Mouse (Mus musculus) urinary bladder, adult 2 months (tissue): Measurements from ENCODE around the gene Tmem206. TPM values are rescaled to one million over a fixed set of nuclear protein-coding genes. Genes with fewer than 3 reads are reported as not detected.

ENCODE experiments used
- DNase-seq: peaks from one replicate; pipeline ENCODE4 v3.0.0; 2022; ENCODE audit warnings: low spot score
- polyA plus RNA-seq: library from polyadenylated mRNA; depleted of rRNA; stranded (reverse); fragments of >200 nt; gene quantifications from 2 replicates; pipeline ENCODE4 v1.2.3, GENCODE M21; 2012; rRNA removed

Tmem206 gene
- 7.5 TPM in 2 replicates for polyA plus RNA-seq

DNA sequence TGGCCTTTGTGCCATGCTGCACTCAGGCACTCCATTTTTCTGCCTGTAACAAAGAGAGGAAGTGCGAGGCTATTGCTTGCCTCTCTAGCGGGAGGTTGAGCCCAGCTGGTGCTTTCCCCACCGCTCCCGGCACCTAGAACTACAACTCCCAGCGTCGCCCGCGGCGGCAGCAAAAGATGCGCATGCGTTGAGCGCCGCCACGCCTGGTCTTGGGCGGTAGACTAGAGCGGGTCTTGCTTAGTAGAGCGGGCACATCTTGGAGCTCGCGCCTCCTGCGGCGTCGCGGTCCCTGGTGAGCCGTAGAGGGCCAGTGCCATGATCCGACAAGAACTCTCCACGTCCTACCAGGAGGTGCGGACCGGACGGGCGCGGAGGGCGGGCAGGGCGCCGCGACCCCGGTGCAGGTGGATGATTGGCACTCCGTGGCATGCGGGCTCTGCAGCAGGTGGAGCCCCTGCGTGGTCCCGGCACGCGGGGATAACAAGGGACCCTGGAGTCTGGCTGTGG lies at the start of gene Tmem206:
Tmem206 (plus strand) TSS at position 187 of the 507 bp plus-strand sequence.
- DNase-seq, result peak; percentile 89

DNA sequence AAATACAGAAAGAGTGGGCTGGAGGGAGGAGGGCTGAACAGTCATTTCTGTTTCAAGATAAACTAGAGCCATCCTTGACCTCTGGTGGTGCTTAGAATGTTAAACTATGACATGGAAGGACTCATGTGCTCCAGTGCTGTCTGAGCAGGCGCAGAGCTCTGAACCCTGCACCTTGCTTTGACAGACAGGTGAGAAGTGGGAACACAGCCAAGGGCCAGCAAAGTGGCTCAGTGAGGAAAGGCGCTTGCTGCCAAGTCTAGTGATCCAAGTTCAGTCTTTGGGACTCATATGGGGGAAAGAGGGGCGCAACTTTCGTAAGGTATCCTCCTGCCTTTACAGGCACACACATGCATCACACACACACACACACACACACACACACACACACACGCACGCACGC lies 49.5 kb upstream of the Tmem206 start:
- DNase-seq, result no peak

DNA sequence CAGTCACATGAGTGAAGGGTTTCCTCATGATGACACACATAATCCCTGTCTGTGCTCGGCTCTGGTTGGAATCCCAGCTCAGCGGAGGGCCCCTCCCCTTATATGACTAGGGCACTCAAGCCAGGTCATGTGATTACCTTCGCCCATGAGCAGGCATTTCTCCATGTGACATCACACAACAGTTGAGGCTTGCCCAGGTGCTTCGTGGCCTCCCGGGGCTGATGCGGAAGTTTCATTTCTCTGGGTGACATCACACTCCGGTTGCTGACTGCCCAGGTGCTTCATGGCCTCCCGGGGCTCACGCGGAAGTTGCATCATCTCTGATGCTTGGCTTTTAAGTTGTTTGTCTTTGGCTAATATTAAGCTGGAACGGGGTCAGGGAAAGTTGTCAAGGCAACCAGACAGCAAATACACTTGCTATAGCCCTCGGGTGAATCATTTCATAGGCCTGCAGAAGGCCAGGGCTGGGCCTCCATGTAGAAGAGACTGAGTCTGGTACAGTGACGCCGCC lies 48.1 kb upstream of the Tmem206 start:
- DNase-seq, result peak; percentile 41

DNA sequence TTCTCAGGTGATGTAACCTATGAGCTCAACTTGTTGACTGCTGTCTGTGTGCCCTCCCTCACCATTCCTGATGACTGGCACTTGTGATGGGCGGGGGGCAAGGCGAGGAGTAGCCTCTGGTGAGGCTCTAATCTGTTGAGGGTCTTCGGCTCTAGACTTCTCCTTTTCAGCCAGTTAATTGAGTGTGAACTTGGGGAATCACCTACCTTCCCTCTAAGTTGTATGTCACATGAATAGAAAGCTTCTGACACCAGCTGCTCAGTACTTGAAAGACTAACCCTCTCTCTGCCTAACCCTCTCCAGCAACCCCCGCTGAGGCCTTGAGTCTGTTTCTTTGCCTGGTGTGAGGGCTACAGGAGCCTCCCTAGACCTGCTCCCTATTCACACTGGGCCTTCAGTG lies 47.4 kb upstream of the Tmem206 start:
- DNase-seq, result no peak

DNA sequence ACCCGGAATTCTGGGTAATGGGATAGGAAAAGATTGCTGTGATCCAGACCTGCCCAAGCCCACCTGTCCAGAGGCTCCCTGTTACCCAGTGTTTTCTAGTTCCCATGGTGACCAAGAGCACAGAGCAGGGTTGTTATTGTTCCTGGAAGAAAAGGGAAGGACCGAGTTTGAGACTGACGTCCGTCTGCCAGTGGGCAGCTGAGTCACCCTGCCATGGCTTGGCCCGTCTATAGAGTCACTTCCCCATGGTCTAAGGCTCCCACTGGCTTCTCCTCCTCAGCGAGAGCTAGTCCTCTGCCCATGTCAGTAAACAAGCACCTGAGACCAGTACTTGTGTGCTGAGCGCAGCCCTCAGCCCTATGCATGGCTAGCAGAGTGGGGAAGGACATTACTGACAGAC lies 44.5 kb upstream of the Tmem206 start:
- DNase-seq, result no peak

DNA sequence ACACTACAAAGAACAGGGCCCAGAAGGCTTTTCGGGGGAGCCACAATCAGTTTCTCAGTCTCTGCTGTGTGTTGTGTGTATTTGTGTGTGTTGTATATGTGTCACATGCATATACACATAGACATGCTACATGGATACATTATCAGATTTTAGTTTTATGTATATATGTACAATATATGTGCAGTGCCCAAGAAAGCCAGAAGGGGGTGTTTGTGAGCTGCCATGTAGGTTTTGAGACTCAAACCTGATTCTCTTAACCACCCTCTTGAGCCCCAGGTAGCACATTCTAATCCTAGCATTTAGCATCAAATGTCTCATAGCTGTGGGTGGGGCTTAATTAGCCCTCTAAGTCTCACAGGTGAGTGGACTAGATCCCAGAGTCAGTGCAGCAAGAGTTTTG lies 43.4 kb upstream of the Tmem206 start:
- DNase-seq, result no peak

DNA sequence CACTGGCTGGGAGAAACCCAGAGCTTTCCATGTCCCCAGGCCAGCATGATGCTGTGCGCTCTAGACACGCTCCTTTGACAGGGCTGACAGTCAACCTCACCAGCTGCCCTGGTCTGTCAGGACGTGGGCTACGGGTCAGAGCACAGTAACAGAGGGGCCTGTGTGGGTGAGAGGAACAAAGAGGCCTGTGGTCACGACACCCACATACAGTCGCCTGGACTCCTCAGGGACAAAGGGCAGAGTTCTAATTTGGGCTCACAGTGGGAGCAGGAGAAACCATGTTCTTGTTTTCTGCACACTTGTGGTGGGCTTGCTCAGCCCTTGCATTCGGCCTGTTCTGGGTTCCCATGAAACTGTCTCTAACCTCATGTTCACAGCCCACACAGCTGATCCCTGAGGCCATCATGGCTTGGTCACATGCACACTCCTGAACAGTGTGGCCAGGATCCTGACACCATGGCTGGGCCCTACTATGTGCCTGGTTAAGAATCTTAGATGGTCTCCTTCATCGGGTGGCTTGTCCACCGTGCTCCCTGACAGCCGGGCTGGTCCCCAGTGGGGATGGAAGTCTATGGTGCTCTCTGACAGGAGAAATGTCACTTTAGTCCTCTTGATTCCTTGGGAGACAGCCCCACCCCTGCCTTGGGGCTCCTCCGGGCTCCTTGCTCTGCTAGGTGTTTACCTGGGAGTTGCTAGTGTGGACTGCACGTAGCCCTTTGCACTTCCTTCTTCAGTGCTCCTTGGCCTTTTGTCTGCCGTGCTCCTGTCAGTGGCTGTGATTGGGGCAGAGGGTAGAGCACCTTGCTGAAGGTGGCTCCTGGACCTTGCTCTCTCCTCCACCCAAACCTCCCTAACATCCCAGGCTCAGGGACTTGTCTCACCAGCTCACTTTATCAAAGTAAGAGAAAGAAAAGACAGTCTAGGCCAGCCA lies 42.3 kb upstream of the Tmem206 start:
- no peak for DNase-seq

DNA sequence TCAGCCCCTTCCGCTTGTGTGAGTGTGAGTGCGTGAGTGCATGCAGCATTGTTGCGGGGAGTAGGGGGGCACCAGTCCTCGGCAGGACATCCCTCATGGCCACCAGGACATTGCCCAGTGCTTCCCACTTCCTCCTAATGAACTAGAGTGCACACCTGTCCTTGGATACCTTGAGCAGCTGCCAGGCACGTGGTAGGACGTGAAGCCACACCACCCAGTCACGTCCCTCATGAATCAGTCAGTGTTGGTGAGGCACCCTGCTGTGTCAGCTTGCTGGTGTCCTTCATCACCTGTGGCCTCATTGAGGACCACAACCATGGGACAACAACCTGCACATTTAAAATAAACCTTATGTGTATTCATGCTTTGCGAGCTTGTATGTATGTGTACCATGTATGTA lies 41.2 kb upstream of the Tmem206 start:
- DNase-seq, result no peak

DNA sequence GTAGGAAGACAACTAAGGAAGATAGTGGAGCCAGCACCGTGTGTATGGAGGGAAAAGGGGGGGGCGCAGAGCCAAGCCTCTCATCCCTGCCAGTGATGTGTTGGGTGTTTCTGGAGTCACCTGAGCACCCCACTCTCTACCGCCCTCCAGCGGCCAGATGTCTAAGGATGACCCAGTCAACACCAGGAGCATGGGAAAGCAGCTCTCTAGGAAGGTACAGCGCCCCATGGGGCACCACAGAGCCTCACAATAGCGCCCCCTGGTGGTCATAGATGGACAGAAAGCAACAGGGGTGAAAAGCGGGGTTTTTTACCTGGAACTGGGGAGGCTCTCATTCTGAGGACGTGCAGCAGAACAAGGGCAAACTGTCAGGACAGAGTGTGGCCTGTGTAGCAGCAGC lies 37.0 kb upstream of the Tmem206 start:
- no peak for DNase-seq

DNA sequence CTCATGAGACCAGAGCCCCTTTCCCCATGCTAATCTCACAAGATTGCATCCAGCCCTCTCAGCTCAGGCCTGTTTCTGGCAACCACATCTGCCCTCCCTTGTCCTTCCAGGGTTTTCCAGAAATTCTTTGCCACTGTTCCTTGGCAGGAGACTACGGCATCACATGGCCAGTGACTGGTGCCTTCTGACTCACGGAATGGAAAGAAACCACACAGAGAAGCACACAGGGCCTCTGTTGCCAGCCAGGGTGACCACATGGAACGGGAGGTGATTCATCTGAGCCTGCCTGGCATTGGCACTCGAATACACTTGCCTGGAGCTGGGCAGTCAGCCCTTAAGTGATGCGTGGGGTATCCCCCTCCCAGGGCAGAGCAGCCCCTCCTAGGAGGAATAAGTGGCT lies 33.4 kb upstream of the Tmem206 start:
- DNase-seq, result no peak

DNA sequence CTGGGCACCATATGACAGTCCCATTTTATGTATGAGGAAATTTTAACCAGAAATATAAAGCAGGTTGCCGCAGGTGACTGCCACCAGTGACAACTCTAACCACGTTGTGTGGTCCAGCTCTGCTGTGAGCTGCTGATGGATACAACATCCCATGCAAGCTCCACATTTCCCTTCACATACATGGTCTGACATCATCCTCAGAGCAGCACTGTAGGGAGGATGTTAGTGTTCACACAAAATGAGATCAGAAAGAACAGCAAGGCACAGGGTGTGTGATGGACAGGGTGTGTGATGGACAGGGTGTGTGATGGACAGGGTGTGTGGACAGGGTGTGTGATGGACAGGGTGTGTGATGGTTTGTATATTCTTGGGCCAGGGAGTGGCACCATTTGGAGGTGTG lies 32.7 kb upstream of the Tmem206 start:
- no peak for DNase-seq

DNA sequence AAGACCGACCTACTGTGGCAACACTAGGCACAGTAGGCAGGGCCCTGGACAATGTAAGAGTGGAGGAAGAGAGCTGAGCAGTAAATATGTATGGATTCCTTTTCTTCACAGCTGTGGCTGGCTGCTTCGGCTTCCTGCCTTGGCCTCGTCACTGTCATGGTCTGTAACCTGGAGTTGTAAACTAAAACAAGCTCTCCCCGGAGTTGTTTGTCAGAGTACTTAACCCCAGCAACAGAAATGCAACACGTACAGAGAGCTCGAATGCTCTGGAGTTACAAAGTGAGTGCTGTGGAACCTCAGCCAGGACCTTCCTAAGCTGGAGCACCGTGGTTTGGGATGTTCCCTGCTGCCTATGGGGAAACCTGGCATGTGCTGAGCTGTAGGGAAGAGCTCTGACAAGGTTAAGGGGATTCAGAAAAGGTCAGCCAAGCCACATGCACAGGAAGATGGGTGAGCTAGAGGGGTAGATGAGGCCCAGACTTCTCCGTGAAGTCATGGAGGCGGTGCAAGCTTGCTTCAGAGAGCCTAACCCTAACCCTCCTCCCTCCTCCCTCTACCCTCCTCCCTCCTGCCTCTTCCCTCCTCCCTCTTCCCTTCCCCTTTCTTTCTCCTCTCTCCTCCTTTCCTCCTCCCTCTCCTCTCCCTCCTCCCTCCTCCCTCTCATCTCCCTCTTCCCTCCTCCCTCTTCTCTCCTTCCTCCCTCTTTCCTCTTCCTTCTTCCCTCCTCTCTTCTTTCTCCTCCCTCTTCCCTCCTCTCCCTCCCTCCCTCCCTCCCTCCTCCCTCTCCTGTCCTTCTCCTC lies 31.5 kb upstream of the Tmem206 start:
- DNase-seq, result no peak

DNA sequence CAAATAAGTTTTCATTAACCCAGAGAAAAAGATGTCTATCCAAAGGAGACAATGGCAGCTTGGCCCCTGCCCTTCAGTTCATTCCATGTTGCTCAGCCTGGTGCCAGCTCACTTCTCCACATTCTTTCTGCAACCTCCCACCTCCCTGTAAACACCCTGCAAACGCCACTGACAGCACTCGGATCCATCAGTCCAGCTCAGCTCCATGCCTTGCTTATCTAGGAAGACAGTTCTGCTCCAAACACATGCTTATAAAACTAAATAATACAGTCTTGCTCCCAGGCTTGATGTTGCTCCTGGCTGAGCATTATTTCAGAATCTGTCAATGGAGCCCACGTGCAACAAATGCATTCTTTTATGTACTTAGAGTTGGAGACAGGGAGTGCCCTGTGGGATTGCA lies 29.9 kb upstream of the Tmem206 start:
- no peak for DNase-seq

DNA sequence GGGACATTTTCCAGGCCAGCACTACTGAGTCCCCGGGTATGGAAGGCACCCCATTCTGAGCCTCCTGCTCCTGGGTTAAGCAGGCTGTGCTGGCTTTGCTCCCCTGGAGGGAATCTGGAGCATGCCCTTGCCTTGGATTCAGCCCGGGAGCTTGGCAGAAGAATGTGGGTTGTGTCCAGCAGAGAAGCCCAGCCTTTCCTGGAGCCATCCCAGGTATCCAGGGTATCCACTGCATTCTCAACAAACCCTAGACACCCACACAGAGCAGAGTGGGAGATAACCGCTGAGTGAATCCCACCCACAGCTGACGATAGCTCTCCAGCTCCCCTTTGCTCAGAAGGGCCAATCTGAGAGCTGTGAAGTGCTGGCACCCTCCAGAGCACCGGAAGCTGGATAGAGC lies 29.3 kb upstream of the Tmem206 start:
- DNase-seq, result no peak

DNA sequence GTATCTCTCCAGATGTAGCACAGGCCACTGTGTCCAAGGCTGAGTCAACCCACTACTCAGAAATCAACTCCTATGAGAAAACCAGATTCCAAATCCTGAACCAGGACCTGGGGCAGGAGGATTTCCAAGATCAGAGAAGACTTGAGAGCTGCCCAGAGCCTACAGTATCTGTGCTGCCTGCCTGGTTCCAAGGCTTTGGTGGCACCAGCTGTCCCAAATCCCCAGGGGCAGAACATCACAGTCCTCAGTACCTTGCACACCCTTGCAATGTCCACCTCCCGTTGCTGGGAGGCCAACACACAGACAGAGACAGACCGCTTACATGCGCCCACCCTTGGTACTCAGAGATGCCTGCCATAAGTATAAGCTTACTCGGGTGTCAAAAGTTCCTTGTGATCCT lies 27.4 kb upstream of the Tmem206 start:
- DNase-seq, result no peak

DNA sequence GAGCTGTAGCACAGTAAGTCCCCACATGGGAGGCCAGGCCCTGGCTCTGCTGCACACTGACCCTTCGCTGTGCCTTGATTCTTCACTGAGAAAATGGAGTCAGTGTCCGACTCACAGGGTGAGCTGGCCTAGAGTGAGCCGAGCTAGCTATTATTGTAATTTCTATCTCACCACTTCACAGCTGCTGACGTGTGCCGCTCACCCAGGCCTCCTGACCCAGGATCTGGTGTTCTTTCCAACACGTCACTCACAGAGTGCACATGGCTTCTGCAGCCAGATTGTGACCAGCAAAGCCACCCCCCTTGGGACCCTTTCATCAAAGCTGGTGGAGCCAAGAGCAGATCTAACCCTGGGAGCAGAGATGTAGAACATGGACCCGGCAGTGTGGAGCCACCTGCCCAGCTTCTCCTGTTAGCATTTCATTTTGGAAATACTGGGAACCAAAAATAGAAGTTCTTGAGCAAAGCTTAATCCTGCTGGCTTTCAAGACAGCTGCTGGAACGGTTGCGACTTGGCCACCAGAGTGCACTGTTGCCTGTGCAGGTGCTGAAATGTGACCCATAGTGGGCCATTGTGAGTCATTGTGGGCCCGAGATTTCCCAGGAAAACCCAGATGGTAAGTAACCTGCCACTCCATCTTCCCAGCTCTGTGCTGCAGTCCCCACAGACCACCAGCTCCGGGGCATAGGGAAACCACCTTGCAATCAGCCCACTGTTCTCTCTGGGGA lies 26.3 kb upstream of the Tmem206 start:
- no peak for DNase-seq

DNA sequence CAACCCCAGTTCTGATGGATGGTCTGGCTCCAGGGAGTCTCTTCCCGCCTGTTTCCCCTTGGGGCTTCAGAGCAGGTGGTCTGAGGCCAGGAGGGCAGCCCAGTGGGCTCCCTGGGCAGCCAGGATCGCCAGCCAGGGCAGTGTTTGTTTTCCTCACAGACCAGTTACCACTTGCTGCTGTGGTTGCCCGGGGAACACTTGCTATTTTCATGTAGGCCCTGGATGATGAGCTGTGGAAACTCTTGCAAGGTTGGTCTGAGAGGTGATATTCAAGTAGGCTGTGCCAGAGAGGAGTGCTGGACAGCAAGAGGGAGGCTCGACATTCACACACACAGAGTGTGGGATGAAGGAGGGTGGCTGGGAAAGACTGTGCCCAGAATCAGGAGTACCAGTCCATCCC lies 23.8 kb upstream of the Tmem206 start:
- DNase-seq, result no peak

DNA sequence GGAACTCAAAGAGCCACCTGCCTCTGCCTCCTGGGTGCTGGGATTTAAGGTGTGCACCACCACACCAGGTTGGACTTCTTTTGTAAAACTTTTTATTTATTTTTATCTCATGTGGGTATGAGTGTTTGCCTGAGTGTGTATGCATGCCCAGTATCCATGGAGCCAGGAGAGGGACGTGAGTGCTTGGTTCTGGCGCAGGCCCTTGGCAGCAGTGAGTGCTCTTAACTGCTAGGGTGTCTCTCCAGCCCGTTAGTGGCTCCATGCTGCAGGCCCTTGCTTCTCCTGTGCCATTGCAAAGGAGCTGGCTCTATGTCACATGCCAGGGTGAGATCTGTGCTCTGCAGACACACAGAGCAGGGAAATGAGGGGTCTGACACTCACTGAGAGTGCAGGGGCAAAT lies 22.0 kb upstream of the Tmem206 start:
- DNase-seq, result no peak

DNA sequence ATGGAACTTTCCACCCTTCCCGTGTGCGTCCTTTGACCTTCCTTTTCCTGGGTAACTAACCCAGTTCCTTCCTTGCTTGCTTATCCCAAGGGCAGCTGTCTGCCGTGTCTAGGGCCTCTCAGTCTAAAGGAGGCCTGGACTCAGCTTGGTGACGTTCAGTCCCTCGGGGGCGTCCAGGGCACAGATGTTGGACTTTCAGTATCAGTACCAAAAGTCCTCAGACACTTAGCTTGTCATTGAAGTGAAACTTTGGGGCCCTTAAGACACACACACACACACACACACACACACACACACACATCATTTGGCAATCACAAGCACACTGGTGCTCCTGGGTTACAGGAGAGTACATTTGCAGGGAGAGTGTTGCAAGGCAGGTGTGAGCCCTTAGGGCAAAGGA lies 21.5 kb upstream of the Tmem206 start:
- no peak for DNase-seq

DNA sequence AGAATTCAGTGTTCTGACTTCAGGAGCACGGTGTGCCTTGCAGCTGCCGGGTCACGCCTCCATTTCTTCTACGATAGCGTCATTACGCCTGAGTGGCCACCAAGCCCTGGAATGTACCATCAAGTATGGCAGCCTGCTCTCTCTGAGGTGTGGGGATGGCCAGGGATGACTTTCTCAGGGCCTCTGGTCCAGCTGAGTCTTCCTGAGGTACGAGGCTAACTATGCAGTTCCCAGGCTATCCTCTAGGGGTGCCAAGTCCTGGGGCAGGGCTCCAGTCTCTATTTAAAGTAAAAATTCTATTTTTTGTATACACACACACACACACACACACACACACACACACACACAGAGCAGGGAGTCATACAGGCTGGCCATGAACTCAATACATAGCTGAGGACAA lies 20.1 kb upstream of the Tmem206 start:
- no peak for DNase-seq

DNA sequence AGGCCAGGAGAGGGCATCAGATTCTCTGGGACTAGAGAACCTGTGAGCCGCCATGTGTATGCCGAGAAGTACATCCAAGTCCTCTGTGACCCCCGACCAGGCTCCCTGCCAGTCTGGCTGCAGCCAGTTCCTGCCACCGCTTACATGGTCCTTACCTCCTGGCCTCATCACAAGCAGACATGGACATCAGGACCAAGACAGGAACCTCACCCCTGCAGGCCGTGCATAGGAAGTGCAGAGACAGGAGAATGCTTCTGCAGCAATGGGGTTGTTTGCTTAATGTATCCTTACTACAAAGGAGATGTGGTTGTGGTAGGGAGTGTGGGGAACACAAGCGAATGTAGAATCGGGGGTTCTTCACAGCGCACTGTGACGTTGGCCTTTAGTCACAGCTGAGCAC lies 19.4 kb upstream of the Tmem206 start:
- DNase-seq, result no peak
